Comparison of ENCODE assay signal across 20 mouse cellular contexts in the genomic region with DNA sequence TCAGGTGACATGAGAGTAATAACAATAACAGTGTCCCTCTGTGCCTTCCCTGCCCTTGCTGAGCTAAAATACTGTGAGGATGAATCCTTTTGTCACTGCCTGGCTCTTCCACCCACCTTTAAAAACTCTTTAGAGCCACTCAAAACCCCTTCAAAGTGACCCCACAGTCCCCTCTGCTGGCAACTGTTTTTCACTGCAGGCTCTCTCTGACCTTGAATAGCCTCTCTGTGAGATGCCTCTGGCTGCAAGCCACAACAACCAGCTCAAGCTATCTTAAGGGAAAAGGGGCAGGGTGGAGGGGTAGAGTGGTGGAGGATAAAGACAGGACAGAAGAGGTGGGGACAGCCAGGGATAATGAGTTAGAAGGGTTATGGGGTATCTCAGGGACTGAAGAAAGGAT. TPM values are rescaled to one million over a fixed set of nuclear protein-coding genes. Genes with fewer than 3 reads are reported as not detected.
A peak's percentile ranks its signal among the peaks of the same experiment; 100 is the strongest.
DNase-seq lines count a peak whose midpoint lies in the region; ATAC-seq and TF ChIP-seq lines count a peak whose summit lies in the region.
"Had no signal": no experiment of that assay in that cellular context is flagged by ENCODE, and none has a peak within 500 bp of the region (broad histone marks: within the 10 kb centered on the region; RNA-seq: fewer than 3 reads in every experiment).

No protein-coding gene starts in this region.

- H3K27me3 ChIP-seq in kidney, postnatal 0 days (ENCODE audit: insufficient read depth, low read length) = no peaks in the 10 kb centered on the region
- H3K27me3 ChIP-seq: hindbrain, embryonic 12.5 days had no signal

- peak; percentile 55 for TF ChIP-seq CTCF in kidney, postnatal 0 days (IDR thresholded peaks at IDR 0.05; ENCODE audit: low read depth)

- peak; percentile 58 for DNase-seq in adrenal gland, postnatal 10 days
- no peak for DNase-seq in adrenal gland, postnatal 4 days (ENCODE audit: low spot score in 2 of 2)
- no peak for DNase-seq in kidney, postnatal 0 days (ENCODE audit: low spot score)
- no peak for DNase-seq in kidney, postnatal 25 days
- peak; percentile 38 for DNase-seq in 416B (ENCODE audit: low read depth)
- peak; percentile 31 for DNase-seq in adrenal gland, postnatal 25 days
- no peak for DNase-seq in urinary bladder, postnatal 25 days (ENCODE audit: low spot score)
- DNase-seq in right cerebral cortex, postnatal 10 days (ENCODE audit: low spot score in 2 of 2) = no peak
- DNase-seq: gastrocnemius, adult 2 months; kidney, adult 18-20 months; thymus, postnatal 25 days had no signal

- H3K36me3 ChIP-seq in kidney, postnatal 0 days (ENCODE audit: insufficient read depth, low read length) = no peaks in the 10 kb centered on the region
- H3K36me3 ChIP-seq: embryonic facial prominence, embryonic 15.5 days; heart, embryonic 10.5 days; hindbrain, embryonic 12.5 days; limb, embryonic 13.5 days; neural tube, embryonic 13.5 days had no signal

- no peaks in the 10 kb centered on the region for H3K9me3 ChIP-seq in kidney, postnatal 0 days (replicated peaks; ENCODE audit: low read length)
- H3K9me3 ChIP-seq: embryonic facial prominence, embryonic 15.5 days; hindbrain, embryonic 12.5 days had no signal

- no peak overlapping the region for H3K9ac ChIP-seq in kidney, postnatal 0 days (ENCODE audit: low read depth, low read length)
- H3K9ac ChIP-seq: embryonic facial prominence, embryonic 15.5 days; forebrain, embryonic 13.5 days; hindbrain, embryonic 12.5 days; limb, embryonic 13.5 days; neural tube, embryonic 13.5 days had no signal

- H3K4me3 ChIP-seq in kidney, postnatal 0 days (replicated peaks; ENCODE audit: low read depth, low read length) = no peak overlapping the region
- H3K4me3 ChIP-seq: embryonic facial prominence, embryonic 15.5 days; forebrain, embryonic 13.5 days; gastrocnemius, adult 2 months; heart, embryonic 10.5 days; hindbrain, embryonic 12.5 days; left cerebral cortex, adult 2 months; limb, embryonic 13.5 days; neural tube, embryonic 13.5 days had no signal

- H3K4me1 ChIP-seq in kidney, postnatal 0 days (replicated peaks; ENCODE audit: insufficient read depth, low read length) = no peaks in the 10 kb centered on the region
- H3K4me1 ChIP-seq: embryonic facial prominence, embryonic 15.5 days; forebrain, embryonic 13.5 days; hindbrain, embryonic 12.5 days; limb, embryonic 13.5 days; neural tube, embryonic 13.5 days had no signal

- ATAC-seq in kidney, postnatal 0 days (replicated peaks; ENCODE audit: low FRiP score, low read depth) = no peak
- ATAC-seq: forebrain, embryonic 13.5 days had no signal

- H3K4me2 ChIP-seq in kidney, postnatal 0 days (ENCODE audit: low read length) = no peak overlapping the region
- H3K4me2 ChIP-seq: embryonic facial prominence, embryonic 15.5 days; forebrain, embryonic 13.5 days; hindbrain, embryonic 12.5 days; limb, embryonic 13.5 days; neural tube, embryonic 13.5 days had no signal

- no peak overlapping the region for H3K27ac ChIP-seq in kidney, postnatal 0 days
- H3K27ac ChIP-seq: embryonic facial prominence, embryonic 15.5 days; forebrain, embryonic 13.5 days; gastrocnemius, adult 2 months; heart, embryonic 10.5 days; hindbrain, embryonic 12.5 days; left cerebral cortex, adult 2 months; limb, embryonic 13.5 days; macrophage; neural tube, embryonic 13.5 days had no signal

RNA-seq across cellular contexts. Expression of gene Hpcal4, which starts 11.2 kb away (rescaled TPM):
- 1 to 10 TPM; 5.0 to 10.0 TPM for total RNA-seq in adrenal gland, postnatal 10 days (2021)
- 1 to 10 TPM; 3.1 to 5.5 TPM for total RNA-seq in adrenal gland, postnatal 4 days (2021)
- 3.7 and 3.8 TPM in 2 replicates for polyA plus RNA-seq in kidney, postnatal 0 days (2015; fragmentation: Nextera tagmentation; extraction: Ambion mirVana)
- total RNA-seq in adrenal gland, postnatal 25 days (2021) = 2.0 and 3.6 TPM in 2 replicates
- polyA plus RNA-seq: liver, embryonic 16.5 days; macrophage had no signal

RNA-seq across cellular contexts. Expression of gene Nt5c1a, which starts 29.5 kb away (rescaled TPM):
- 10 to 100 TPM; 13.2 to 21.7 TPM for total RNA-seq in adrenal gland, postnatal 10 days (2021)
- total RNA-seq in adrenal gland, postnatal 4 days (2021) = 10 to 100 TPM; 15.3 to 15.7 TPM
- polyA plus RNA-seq in kidney, postnatal 0 days (2015; fragmentation: Nextera tagmentation; extraction: Ambion mirVana) = 0.47 and 0.71 TPM in 2 replicates
- 42.0 and 42.8 TPM in 2 replicates for total RNA-seq in adrenal gland, postnatal 25 days (2021)
- polyA plus RNA-seq: embryonic facial prominence, embryonic 15.5 days; forebrain, embryonic 13.5 days; hindbrain, embryonic 12.5 days; limb, embryonic 13.5 days; liver, embryonic 16.5 days; macrophage; neural tube, embryonic 13.5 days had no signal

RNA-seq across cellular contexts. Expression of gene Ppie, which starts 32.1 kb away (rescaled TPM):
- 10 to 100 TPM; 42.5 to 43.1 TPM for total RNA-seq in adrenal gland, postnatal 10 days (2021)
- total RNA-seq in adrenal gland, postnatal 4 days (2021) = 10 to 100 TPM; 57.1 to 57.8 TPM
- 76.9 and 82.8 TPM in 2 replicates for polyA plus RNA-seq in kidney, postnatal 0 days (2015; fragmentation: Nextera tagmentation; extraction: Ambion mirVana)
- 44.3 and 49.8 TPM in 2 replicates for total RNA-seq in adrenal gland, postnatal 25 days (2021)

RNA-seq across cellular contexts. Expression of gene Oxct2b, which starts 55.7 kb away (rescaled TPM):
- not detected for total RNA-seq in adrenal gland, postnatal 10 days (2021)
- not detected for total RNA-seq in adrenal gland, postnatal 4 days (2021)
- polyA plus RNA-seq in kidney, postnatal 0 days (2015; fragmentation: Nextera tagmentation; extraction: Ambion mirVana) = 0.17 and 0.20 TPM in 2 replicates
- total RNA-seq in adrenal gland, postnatal 25 days (2021) = not detected in 2 replicates
- total RNA-seq: gastrocnemius, adult 2 months had no signal
- polyA plus RNA-seq: forebrain, embryonic 13.5 days; hindbrain, embryonic 12.5 days; macrophage had no signal

Comparison
In these comparisons a context has a peak if more than half of its experiments do, and no peak if none do; other contexts are left out.
1. DNase-seq: peak in adrenal gland, postnatal 10 days (single experiment), 416B (single experiment) and adrenal gland, postnatal 25 days (single experiment); none in adrenal gland, postnatal 4 days (0 of 2), kidney, postnatal 0 days (single experiment), kidney, postnatal 25 days (0 of 2), urinary bladder, postnatal 25 days (single experiment) and right cerebral cortex, postnatal 10 days (0 of 2).